Mouse (Mus musculus): ENCODE data around the gene Cryzl2. TPM values are rescaled to one million over a fixed set of nuclear protein-coding genes. Genes with fewer than 3 reads are reported as not detected.

Cryzl2 gene
- polyA plus RNA-seq, 1 experiment from 2014 or later: 15.6 TPM

GRCm38 (mm10) chr1:157417414-157417813 is 41.0 kb upstream of the Cryzl2 start:
- Histone ChIP-seq H3K9ac (ENCODE audit: low read length) (no peak overlapping the region), H3K4me1 (replicated peaks; ENCODE audit: control insufficient read depth, insufficient read depth, low read length) (no peaks in the 10 kb centered on the region), H3K27ac (ENCODE audit: low read length) (peak overlapping the region; percentile 83), H3K4me3 (ENCODE audit: low read length) (no peak overlapping the region), H3K9me3 (ENCODE audit: control insufficient read depth, low read length) (no peaks in the 10 kb centered on the region), H3K36me3 (ENCODE audit: control insufficient read depth, insufficient read depth, low read length) (peaks cover 4% of the 10 kb centered on the region), H3K27me3 (ENCODE audit: control insufficient read depth, insufficient read depth, low read depth, low read length) (no peaks in the 10 kb centered on the region), H3K4me2 (ENCODE audit: low read depth, low read length) (no peak overlapping the region)
- WGBS: 52% methylated on average over 3 of the region's 3 CpGs
- no peak for ATAC-seq (ENCODE audit: low read depth)

GRCm38 (mm10) chr1:157417861-157418260 is 40.5 kb upstream of the Cryzl2 start:
- Histone ChIP-seq H3K27ac (ENCODE audit: low read length) (peak overlapping the region; percentile 83), H3K9ac (ENCODE audit: low read length) (no peak overlapping the region), H3K9me3 (ENCODE audit: control insufficient read depth, low read length) (no peaks in the 10 kb centered on the region), H3K27me3 (ENCODE audit: control insufficient read depth, insufficient read depth, low read depth, low read length) (no peaks in the 10 kb centered on the region), H3K4me3 (ENCODE audit: low read length) (no peak overlapping the region), H3K4me2 (ENCODE audit: low read depth, low read length) (no peak overlapping the region), H3K4me1 (replicated peaks; ENCODE audit: control insufficient read depth, insufficient read depth, low read length) (no peaks in the 10 kb centered on the region), H3K36me3 (ENCODE audit: control insufficient read depth, insufficient read depth, low read length) (peaks cover 4% of the 10 kb centered on the region)
- peak; percentile 41; the same call in 1 of the 2 replicates for ATAC-seq (ENCODE audit: low read depth)
- 53% methylated on average over 7 of the region's 7 CpGs for WGBS

GRCm38 (mm10) chr1:157425741-157426427 is 32.5 kb upstream of the Cryzl2 start:
- peak overlapping the region; percentile 39 for H3K4me2 ChIP-seq (ENCODE audit: low read depth, low read length)
- 32% methylated on average over 8 of the region's 8 CpGs for WGBS
- no peak overlapping the region for H3K27ac ChIP-seq (ENCODE audit: low read length)
- no peaks in the 10 kb centered on the region for H3K27me3 ChIP-seq (ENCODE audit: control insufficient read depth, insufficient read depth, low read depth, low read length)
- no peaks in the 10 kb centered on the region; the same call in 1 of the 2 replicates for H3K4me1 ChIP-seq (replicated peaks; ENCODE audit: control insufficient read depth, insufficient read depth, low read length)
- H3K4me3 ChIP-seq (ENCODE audit: low read length): peak overlapping the region; percentile 5; the same call in 1 of the 2 replicates
- no peak for ATAC-seq (ENCODE audit: low read depth)
- no peaks in the 10 kb centered on the region for H3K36me3 ChIP-seq (ENCODE audit: control insufficient read depth, insufficient read depth, low read length)
- H3K9ac ChIP-seq (ENCODE audit: low read length): no peak overlapping the region
- H3K9me3 ChIP-seq (ENCODE audit: control insufficient read depth, low read length): no peaks in the 10 kb centered on the region

GRCm38 (mm10) chr1:157426933-157427332 is 31.4 kb upstream of the Cryzl2 start:
- Histone ChIP-seq H3K4me2 (ENCODE audit: low read depth, low read length) (no peak overlapping the region), H3K9ac (ENCODE audit: low read length) (no peak overlapping the region), H3K27me3 (ENCODE audit: control insufficient read depth, insufficient read depth, low read depth, low read length) (no peaks in the 10 kb centered on the region), H3K27ac (ENCODE audit: low read length) (no peak overlapping the region), H3K36me3 (ENCODE audit: control insufficient read depth, insufficient read depth, low read length) (no peaks in the 10 kb centered on the region), H3K4me1 (replicated peaks; ENCODE audit: control insufficient read depth, insufficient read depth, low read length) (no peaks in the 10 kb centered on the region; the same call in 1 of the 2 replicates), H3K9me3 (ENCODE audit: control insufficient read depth, low read length) (no peaks in the 10 kb centered on the region), H3K4me3 (ENCODE audit: low read length) (no peak overlapping the region)
- no peak for ATAC-seq (ENCODE audit: low read depth)
- 61% methylated on average over 1 of the region's 1 CpGs for WGBS

- H3K9me3 ChIP-seq (ENCODE audit: control insufficient read depth, low read length): no peaks in the 10 kb centered on the region
- WGBS: 93% methylated on average over 4 of the region's 4 CpGs
- H3K9ac ChIP-seq (ENCODE audit: low read length): no peak overlapping the region
- no peak overlapping the region for H3K4me3 ChIP-seq (ENCODE audit: low read length)
- no peaks in the 10 kb centered on the region; the same call in 1 of the 2 replicates for H3K4me1 ChIP-seq (replicated peaks; ENCODE audit: control insufficient read depth, insufficient read depth, low read length)
- no peak for ATAC-seq (ENCODE audit: low read depth)
- no peak overlapping the region for H3K27ac ChIP-seq (ENCODE audit: low read length)
- no peak overlapping the region for H3K4me2 ChIP-seq (ENCODE audit: low read depth, low read length)
- no peaks in the 10 kb centered on the region for H3K36me3 ChIP-seq (ENCODE audit: control insufficient read depth, insufficient read depth, low read length)
- H3K27me3 ChIP-seq (ENCODE audit: control insufficient read depth, insufficient read depth, low read depth, low read length): no peaks in the 10 kb centered on the region
Observed at GRCm38 (mm10) chr1:157427604-157428003, 30.8 kb upstream of the Cryzl2 start.

GRCm38 (mm10) chr1:157428366-157428765 is 30.0 kb upstream of the Cryzl2 start:
- Histone ChIP-seq H3K4me3 (ENCODE audit: low read length) (no peak overlapping the region), H3K36me3 (ENCODE audit: control insufficient read depth, insufficient read depth, low read length) (no peaks in the 10 kb centered on the region), H3K27ac (ENCODE audit: low read length) (no peak overlapping the region), H3K9ac (ENCODE audit: low read length) (no peak overlapping the region), H3K4me2 (ENCODE audit: low read depth, low read length) (no peak overlapping the region), H3K9me3 (ENCODE audit: control insufficient read depth, low read length) (no peaks in the 10 kb centered on the region), H3K4me1 (replicated peaks; ENCODE audit: control insufficient read depth, insufficient read depth, low read length) (no peaks in the 10 kb centered on the region; the same call in 1 of the 2 replicates), H3K27me3 (ENCODE audit: control insufficient read depth, insufficient read depth, low read depth, low read length) (no peaks in the 10 kb centered on the region)
- 89% methylated on average over 3 of the region's 3 CpGs for WGBS
- no peak for ATAC-seq (ENCODE audit: low read depth)

GRCm38 (mm10) chr1:157433316-157433715 is 25.1 kb upstream of the Cryzl2 start:
- no peak for ATAC-seq (ENCODE audit: low read depth)

GRCm38 (mm10) chr1:157434404-157434803 is 24.0 kb upstream of the Cryzl2 start:
- H3K27ac ChIP-seq (ENCODE audit: low read length): no peak overlapping the region
- no peak overlapping the region for H3K4me3 ChIP-seq (ENCODE audit: low read length)
- ATAC-seq (ENCODE audit: low read depth): no peak
- H3K36me3 ChIP-seq (ENCODE audit: control insufficient read depth, insufficient read depth, low read length): no peaks in the 10 kb centered on the region
- H3K4me1 ChIP-seq (replicated peaks; ENCODE audit: control insufficient read depth, insufficient read depth, low read length): no peaks in the 10 kb centered on the region
- H3K27me3 ChIP-seq (ENCODE audit: control insufficient read depth, insufficient read depth, low read depth, low read length): no peaks in the 10 kb centered on the region
- no peaks in the 10 kb centered on the region for H3K9me3 ChIP-seq (ENCODE audit: control insufficient read depth, low read length)
- WGBS: 85% methylated on average over 4 of the region's 4 CpGs
- no peak overlapping the region for H3K4me2 ChIP-seq (ENCODE audit: low read depth, low read length)
- H3K9ac ChIP-seq (ENCODE audit: low read length): no peak overlapping the region

More at GRCm38 (mm10) chr1:157433316-157433715, 25.1 kb upstream of the Cryzl2 start:
- Histone ChIP-seq H3K36me3 (ENCODE audit: control insufficient read depth, insufficient read depth, low read length) (no peaks in the 10 kb centered on the region), H3K4me2 (ENCODE audit: low read depth, low read length) (no peak overlapping the region), H3K27ac (ENCODE audit: low read length) (no peak overlapping the region), H3K9ac (ENCODE audit: low read length) (no peak overlapping the region), H3K4me1 (replicated peaks; ENCODE audit: control insufficient read depth, insufficient read depth, low read length) (no peaks in the 10 kb centered on the region), H3K27me3 (ENCODE audit: control insufficient read depth, insufficient read depth, low read depth, low read length) (no peaks in the 10 kb centered on the region), H3K9me3 (ENCODE audit: control insufficient read depth, low read length) (no peaks in the 10 kb centered on the region), H3K4me3 (ENCODE audit: low read length) (no peak overlapping the region)
- WGBS: 37% methylated on average over 3 of the region's 3 CpGs

GRCm38 (mm10) chr1:157435926-157436325 is 22.5 kb upstream of the Cryzl2 start:
- Histone ChIP-seq H3K9ac (ENCODE audit: low read length) (no peak overlapping the region), H3K27ac (ENCODE audit: low read length) (no peak overlapping the region), H3K36me3 (ENCODE audit: control insufficient read depth, insufficient read depth, low read length) (no peaks in the 10 kb centered on the region), H3K4me2 (ENCODE audit: low read depth, low read length) (no peak overlapping the region), H3K4me1 (replicated peaks; ENCODE audit: control insufficient read depth, insufficient read depth, low read length) (no peaks in the 10 kb centered on the region), H3K9me3 (ENCODE audit: control insufficient read depth, low read length) (no peaks in the 10 kb centered on the region), H3K4me3 (ENCODE audit: low read length) (no peak overlapping the region), H3K27me3 (ENCODE audit: control insufficient read depth, insufficient read depth, low read depth, low read length) (no peaks in the 10 kb centered on the region)
- no peak for ATAC-seq (ENCODE audit: low read depth)
- 63% methylated on average over 6 of the region's 6 CpGs for WGBS

All from lung, embryonic 16.5 days (tissue).